ENCODE assay signal across 15 mouse cellular contexts in the genomic region with DNA sequence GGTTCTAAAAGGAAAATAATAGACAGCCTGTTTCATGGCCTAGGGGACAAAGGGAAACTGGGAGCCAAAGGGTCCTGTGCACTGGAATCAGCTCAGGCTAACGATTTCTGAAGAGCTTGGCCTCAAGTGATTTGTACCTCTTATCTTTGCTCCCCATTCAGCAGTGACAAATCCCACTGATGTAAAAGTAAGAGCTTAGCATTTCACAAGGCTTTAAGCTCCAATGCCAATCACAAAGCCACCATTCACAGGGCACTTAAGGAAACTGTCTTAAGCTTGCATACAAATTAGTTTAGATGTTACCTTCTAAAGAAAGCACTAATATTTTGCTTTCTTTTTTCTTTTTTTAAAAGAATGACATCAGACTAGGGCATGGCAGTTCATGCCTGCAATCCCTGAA. TPM values are rescaled to one million over a fixed set of nuclear protein-coding genes. Genes with fewer than 3 reads are reported as not detected.
"Had no signal": no experiment of that assay in that cellular context is flagged by ENCODE, and none has a peak within 500 bp of the region (broad histone marks: within the 10 kb centered on the region; RNA-seq: fewer than 3 reads in every experiment).

No protein-coding gene starts in this region.

- H3K27ac ChIP-seq: left cerebral cortex, adult 2 months; limb, embryonic 15.5 days; liver, embryonic 14.5 days; stomach, postnatal 0 days had no signal

- H3K4me2 ChIP-seq: limb, embryonic 15.5 days had no signal

- H3K9me3 ChIP-seq: limb, embryonic 15.5 days had no signal

- H3K4me3 ChIP-seq: left cerebral cortex, adult 2 months; limb, embryonic 15.5 days had no signal

- H3K27me3 ChIP-seq: limb, embryonic 15.5 days had no signal

- H3K9ac ChIP-seq: limb, embryonic 15.5 days; liver, embryonic 14.5 days had no signal

- DNase-seq: lung, adult 18-20 months; lung, postnatal 36 days; thymus, postnatal 14 days had no signal

- H3K36me3 ChIP-seq: limb, embryonic 15.5 days had no signal

RNA-seq across cellular contexts. Expression of a gene that starts 6.1 kb away (rescaled TPM):
- total RNA-seq: layer of hippocampus, adult 8-10 months; layer of hippocampus, postnatal 25 days; left cerebral cortex, adult 2 months; left cerebral cortex, postnatal 14 days; megakaryocyte progenitor cell, adult 5-6 weeks had no signal
- polyA plus RNA-seq: intestine, embryonic 14.5 days; kidney, embryonic 14.5 days; lung, embryonic 16.5 days; neural tube, embryonic 14.5 days; stomach, postnatal 0 days had no signal
